Mouse (Mus musculus) limb, embryonic 10.5 days (tissue): ENCODE measurements around the gene Slc9a3r1. TPM values are rescaled to one million over a fixed set of nuclear protein-coding genes. Genes with fewer than 3 reads are reported as not detected.
A peak's percentile ranks its signal among the peaks of the same experiment; 100 is the strongest.

Source experiments
- DNase-seq: peaks from one replicate; pipeline ENCODE4 v3.0.0-alpha.2; 2017; ENCODE audit warnings: low spot score
- H3K27ac ChIP-seq: fragments of 300-500 bp; sonication (generic); 2 replicates; pipeline ENCODE4 v1.5.1; 2016; ENCODE audit warnings: mild to moderate bottlenecking
- H3K27me3 ChIP-seq: fragments of 300-500 bp; sonication (generic); 2 replicates; pipeline ENCODE4 v1.6.1; 2016; ENCODE audit warnings: low read depth, mild to moderate bottlenecking; ENCODE audit not compliant: poor library complexity, severe bottlenecking
- H3K36me3 ChIP-seq: fragments of 300-500 bp; sonication (generic); 2 replicates; pipeline ENCODE4 v1.6.1; 2016; ENCODE audit warnings: mild to moderate bottlenecking, moderate library complexity
- H3K4me1 ChIP-seq: fragments of 300-500 bp; sonication (generic); 2 replicates; pipeline ENCODE4 v1.6.1; 2016
- H3K4me3 ChIP-seq: fragments of 300-500 bp; sonication (generic); 2 replicates; pipeline ENCODE4 v1.5.1; 2016; ENCODE audit warnings: mild to moderate bottlenecking, moderate library complexity
- H3K9me3 ChIP-seq: fragments of 300-500 bp; sonication (generic); replicated peaks from 2 replicates; pipeline ENCODE4 v1.6.1; 2016; ENCODE audit warnings: mild to moderate bottlenecking
- WGBS: fragments of 180-500 bp; shearing (Covaris S2); methylation state at CpG from one replicate; pipeline ENCODE4 v1.1.7; 2016; 5-methylcytosine and 5-hydroxymethylcytosine counted together
- polyA plus RNA-seq: library from polyadenylated mRNA; unstranded; fragments of >200 nt; fragmentation: Nextera tagmentation; extraction: Ambion mirVana; gene quantifications from 2 replicates; pipeline ENCODE4 v1.2.1, GENCODE M21; 2016

Gene Slc9a3r1
- polyA plus RNA-seq, 1 experiment from 2014 or later, result 30.7 TPM

GRCm38 (mm10) chr11:115167631-115168249 is 4.6 kb downstream of the Slc9a3r1 start:
- DNase-seq, result no peak
- H3K4me3 ChIP-seq, result no peak overlapping the region
- peaks cover 49% of the 10 kb centered on the region for H3K27me3 ChIP-seq
- WGBS, result 86% methylated on average over 8 of the region's 8 CpGs
- H3K4me1 ChIP-seq, result peaks cover 48% of the 10 kb centered on the region
- no peaks in the 10 kb centered on the region for H3K36me3 ChIP-seq
- H3K9me3 ChIP-seq, result no peaks in the 10 kb centered on the region
- H3K27ac ChIP-seq, result no peak overlapping the region

- Histone ChIP-seq H3K27me3 (peaks cover 54% of the 10 kb centered on the region), H3K27ac (no peak overlapping the region), H3K4me3 (no peak overlapping the region), H3K36me3 (no peaks in the 10 kb centered on the region), H3K9me3 (no peaks in the 10 kb centered on the region), H3K4me1 (peaks cover 48% of the 10 kb centered on the region)
- 87% methylated on average over 4 of the region's 4 CpGs for WGBS
- DNase-seq, result no peak
These were observed 6.3 kb downstream of the Slc9a3r1 start for GRCm38 (mm10) chr11:115169430-115169829.

- Histone ChIP-seq H3K36me3 (no peaks in the 10 kb centered on the region), H3K9me3 (no peaks in the 10 kb centered on the region), H3K4me3 (0 out of 2 replicates have a peak overlapping the region, but pooled peaks have one; percentile 2), H3K4me1 (peaks cover 54% of the 10 kb centered on the region), H3K27me3 (peaks cover 46% of the 10 kb centered on the region), H3K27ac (peak overlapping the region; percentile 38; the same call in 1 of the 2 replicates)
- whole genome bisulfite sequencing, result 29% methylated on average over 8 of the region's 8 CpGs
- DNase-seq, result no peak
These were observed 8.0 kb downstream of the Slc9a3r1 start for GRCm38 (mm10) chr11:115171125-115171524.

GRCm38 (mm10) chr11:115172825-115173287 is 9.7 kb downstream of the Slc9a3r1 start:
- Histone ChIP-seq H3K4me3 (no peak overlapping the region), H3K9me3 (no peaks in the 10 kb centered on the region)
- 22% methylated on average over 4 of the region's 4 CpGs for WGBS

GRCm38 (mm10) chr11:115173549-115174339 is 10.6 kb downstream of the Slc9a3r1 start:
- DNase-seq, result no peak
- Histone ChIP-seq H3K27me3 (peaks cover 58% of the 10 kb centered on the region), H3K4me1 (peaks cover 77% of the 10 kb centered on the region), H3K27ac (peak overlapping the region; percentile 66), H3K4me3 (no peak overlapping the region), H3K36me3 (no peaks in the 10 kb centered on the region), H3K9me3 (no peaks in the 10 kb centered on the region)
- 11% methylated on average over 16 of the region's 16 CpGs for WGBS

More at GRCm38 (mm10) chr11:115172825-115173287, 9.7 kb downstream of the Slc9a3r1 start:
- peak overlapping the region; percentile 51; the same call in 1 of the 2 replicates for H3K27ac ChIP-seq
- no peak for DNase-seq
- peaks cover 58% of the 10 kb centered on the region for H3K27me3 ChIP-seq
- no peaks in the 10 kb centered on the region for H3K36me3 ChIP-seq
- peaks cover 71% of the 10 kb centered on the region for H3K4me1 ChIP-seq

GRCm38 (mm10) chr11:115176399-115177190 is 13.5 kb downstream of the Slc9a3r1 start:
- 73% methylated on average over 24 of the region's 24 CpGs for WGBS
- peak overlapping the region; percentile 61 for H3K27ac ChIP-seq
- H3K4me1 ChIP-seq, result peaks cover 78% of the 10 kb centered on the region
- H3K4me3 ChIP-seq, result no peak overlapping the region
- peaks cover 53% of the 10 kb centered on the region for H3K27me3 ChIP-seq
- H3K36me3 ChIP-seq, result no peaks in the 10 kb centered on the region
- no peak for DNase-seq
- H3K9me3 ChIP-seq, result no peaks in the 10 kb centered on the region

- Histone ChIP-seq H3K27ac (peak overlapping the region; percentile 61; the same call in 1 of the 2 replicates), H3K4me1 (peaks cover 73% of the 10 kb centered on the region), H3K9me3 (no peaks in the 10 kb centered on the region), H3K27me3 (peaks cover 42% of the 10 kb centered on the region), H3K4me3 (no peak overlapping the region), H3K36me3 (no peaks in the 10 kb centered on the region)
- whole genome bisulfite sequencing, result 35% methylated on average over 10 of the region's 10 CpGs
- no peak for DNase-seq
These were observed 14.5 kb downstream of the Slc9a3r1 start for GRCm38 (mm10) chr11:115177559-115178195.

GRCm38 (mm10) chr11:115178766-115179165 is 15.6 kb downstream of the Slc9a3r1 start:
- no peaks in the 10 kb centered on the region for H3K9me3 ChIP-seq
- H3K4me3 ChIP-seq, result no peak overlapping the region
- WGBS, result 79% methylated on average over 2 of the region's 2 CpGs
- peaks cover 62% of the 10 kb centered on the region for H3K4me1 ChIP-seq
- no peak for DNase-seq
- no peaks in the 10 kb centered on the region for H3K36me3 ChIP-seq
- H3K27ac ChIP-seq, result no peak overlapping the region; the same call in 1 of the 2 replicates
- H3K27me3 ChIP-seq, result peaks cover 31% of the 10 kb centered on the region

- no peak overlapping the region for H3K4me3 ChIP-seq
- peaks cover 58% of the 10 kb centered on the region for H3K4me1 ChIP-seq
- no peaks in the 10 kb centered on the region for H3K9me3 ChIP-seq
- WGBS, result 76% methylated on average over 6 of the region's 6 CpGs
- H3K36me3 ChIP-seq, result no peaks in the 10 kb centered on the region
- DNase-seq, result no peak
- H3K27ac ChIP-seq, result peak overlapping the region; percentile 6; the same call in 1 of the 2 replicates
- H3K27me3 ChIP-seq, result peaks cover 27% of the 10 kb centered on the region
These were observed 16.1 kb downstream of the Slc9a3r1 start for GRCm38 (mm10) chr11:115179191-115179590.

GRCm38 (mm10) chr11:115179881-115180280 is 16.7 kb downstream of the Slc9a3r1 start:
- H3K9me3 ChIP-seq, result no peaks in the 10 kb centered on the region
- H3K4me3 ChIP-seq, result no peak overlapping the region
- no peaks in the 10 kb centered on the region for H3K36me3 ChIP-seq
- H3K27ac ChIP-seq, result no peak overlapping the region
- 75% methylated on average over 6 of the region's 6 CpGs for WGBS
- H3K4me1 ChIP-seq, result peaks cover 51% of the 10 kb centered on the region
- H3K27me3 ChIP-seq, result peaks cover 20% of the 10 kb centered on the region
- DNase-seq, result no peak

- Histone ChIP-seq H3K4me1 (peaks cover 43% of the 10 kb centered on the region), H3K4me3 (no peak overlapping the region), H3K36me3 (no peaks in the 10 kb centered on the region), H3K27me3 (peaks cover 5% of the 10 kb centered on the region; the same call in 1 of the 2 replicates), H3K9me3 (no peaks in the 10 kb centered on the region), H3K27ac (no peak overlapping the region)
- 24% methylated on average over 12 of the region's 12 CpGs for WGBS
- DNase-seq, result peak; percentile 92
These were observed 18.9 kb downstream of the Slc9a3r1 start for GRCm38 (mm10) chr11:115181913-115182638.
